Mouse (Mus musculus): ENCODE data around the gene Esrra.

- TF ChIP-seq CTCF (IDR thresholded peaks at IDR 0.05; ENCODE audit: insufficient read depth, low read depth, low read length) (no peak), POLR2A (IDR thresholded peaks at IDR 0.05; ENCODE audit: insufficient read depth, low read depth, low read length) (no peak)
Observed at GRCm38 (mm10) chr19:6969291-6969664, 47.7 kb upstream of the Esrra start.

Data from olfactory bulb, adult 2 months (tissue).